Mouse (Mus musculus) lung, adult 2 months (tissue): ENCODE results near the gene Hs3st1.

Experiments used
- CTCF ChIP-seq: fragments of 200-500 bp; IDR thresholded peaks from 2 replicates; pipeline ENCODE4 v1.5.1; 2011; ENCODE audit warnings: mild to moderate bottlenecking, low read length, control low read depth; ENCODE audit not compliant: insufficient read depth
- POLR2A ChIP-seq: fragments of 200-500 bp; IDR thresholded peaks from 2 replicates; pipeline ENCODE4 v1.6.1; 2011; ENCODE audit warnings: low read depth, mild to moderate bottlenecking, control low read depth, low read length, borderline replicate concordance; ENCODE audit errors: extremely low read depth

GRCm38 (mm10) chr5:39715694-39716550, 39.4 kb downstream of the Hs3st1 start:
- TF ChIP-seq CTCF (no peak), POLR2A (no peak)
